Mouse (Mus musculus): ENCODE data around the gene Helt. TPM values are rescaled to one million over a fixed set of nuclear protein-coding genes. Genes with fewer than 3 reads are reported as not detected.

Helt gene
- polyA plus RNA-seq, 1 experiment from 2014 or later = not detected

GRCm38 (mm10) chr8:46308189-46308588 is 13.7 kb upstream of the Helt start:
- Histone ChIP-seq H3K4me2 (ENCODE audit: low read depth, low read length) (no peak overlapping the region), H3K4me3 (ENCODE audit: low read length) (no peak overlapping the region), H3K27ac (ENCODE audit: low read length) (no peak overlapping the region), H3K4me1 (ENCODE audit: control insufficient read depth, insufficient read depth, low read length) (no peaks in the 10 kb centered on the region), H3K27me3 (replicated peaks; ENCODE audit: control insufficient read depth, insufficient read depth, low read length) (no peaks in the 10 kb centered on the region), H3K9ac (ENCODE audit: low read depth, low read length) (no peak overlapping the region), H3K9me3 (ENCODE audit: control insufficient read depth, low read length) (no peaks in the 10 kb centered on the region), H3K36me3 (ENCODE audit: control insufficient read depth, insufficient read depth, low read length) (no peaks in the 10 kb centered on the region)
- ATAC-seq = no peak
- WGBS = 71% methylated on average over 2 of the region's 2 CpGs

GRCm38 (mm10) chr8:46305733-46306349 is 11.4 kb upstream of the Helt start:
- H3K4me3 ChIP-seq (ENCODE audit: low read length) = no peak overlapping the region
- H3K4me1 ChIP-seq (ENCODE audit: control insufficient read depth, insufficient read depth, low read length) = no peaks in the 10 kb centered on the region
- peak; percentile 59; the same call in 1 of the 2 replicates for ATAC-seq
- no peak overlapping the region for H3K4me2 ChIP-seq (ENCODE audit: low read depth, low read length)
- no peaks in the 10 kb centered on the region for H3K27me3 ChIP-seq (replicated peaks; ENCODE audit: control insufficient read depth, insufficient read depth, low read length)
- no peaks in the 10 kb centered on the region for H3K9me3 ChIP-seq (ENCODE audit: control insufficient read depth, low read length)
- no peaks in the 10 kb centered on the region for H3K36me3 ChIP-seq (ENCODE audit: control insufficient read depth, insufficient read depth, low read length)
- WGBS = 7% methylated on average over 9 of the region's 9 CpGs
- H3K9ac ChIP-seq (ENCODE audit: low read depth, low read length) = no peak overlapping the region
- no peak overlapping the region for H3K27ac ChIP-seq (ENCODE audit: low read length)

- H3K4me3 ChIP-seq (ENCODE audit: low read length) = no peak overlapping the region
- H3K27me3 ChIP-seq (replicated peaks; ENCODE audit: control insufficient read depth, insufficient read depth, low read length) = peaks cover 4% of the 10 kb centered on the region; the same call in 1 of the 2 replicates
- no peak for ATAC-seq
- H3K36me3 ChIP-seq (ENCODE audit: control insufficient read depth, insufficient read depth, low read length) = no peaks in the 10 kb centered on the region
- no peak overlapping the region for H3K27ac ChIP-seq (ENCODE audit: low read length)
- no peak overlapping the region for H3K9ac ChIP-seq (ENCODE audit: low read depth, low read length)
- H3K4me1 ChIP-seq (ENCODE audit: control insufficient read depth, insufficient read depth, low read length) = no peaks in the 10 kb centered on the region
- H3K9me3 ChIP-seq (ENCODE audit: control insufficient read depth, low read length) = no peaks in the 10 kb centered on the region
- WGBS = 90% methylated on average over 9 of the region's 9 CpGs
- H3K4me2 ChIP-seq (ENCODE audit: low read depth, low read length) = no peak overlapping the region
Observed at GRCm38 (mm10) chr8:46302121-46302520, 7.7 kb upstream of the Helt start.

GRCm38 (mm10) chr8:46298847-46299246 is 4.4 kb upstream of the Helt start:
- H3K36me3 ChIP-seq (ENCODE audit: control insufficient read depth, insufficient read depth, low read length) = no peaks in the 10 kb centered on the region
- H3K4me2 ChIP-seq (ENCODE audit: low read depth, low read length) = no peak overlapping the region
- no peak overlapping the region for H3K27ac ChIP-seq (ENCODE audit: low read length)
- H3K4me1 ChIP-seq (ENCODE audit: control insufficient read depth, insufficient read depth, low read length) = 0 out of 2 replicates have a peak, but pooled peaks cover 6% of the 10 kb centered on the region
- H3K27me3 ChIP-seq (replicated peaks; ENCODE audit: control insufficient read depth, insufficient read depth, low read length) = peaks cover 35% of the 10 kb centered on the region
- no peaks in the 10 kb centered on the region for H3K9me3 ChIP-seq (ENCODE audit: control insufficient read depth, low read length)
- no peak for ATAC-seq
- H3K4me3 ChIP-seq (ENCODE audit: low read length) = no peak overlapping the region
- WGBS = 47% methylated on average over 7 of the region's 7 CpGs
- H3K9ac ChIP-seq (ENCODE audit: low read depth, low read length) = no peak overlapping the region

- WGBS = 4% methylated on average over 11 of the region's 11 CpGs
- Histone ChIP-seq H3K4me2 (ENCODE audit: low read depth, low read length) (no peak overlapping the region), H3K27me3 (replicated peaks; ENCODE audit: control insufficient read depth, insufficient read depth, low read length) (peaks cover 58% of the 10 kb centered on the region), H3K36me3 (ENCODE audit: control insufficient read depth, insufficient read depth, low read length) (no peaks in the 10 kb centered on the region), H3K4me1 (ENCODE audit: control insufficient read depth, insufficient read depth, low read length) (0 out of 2 replicates have a peak, but pooled peaks cover 9% of the 10 kb centered on the region), H3K4me3 (ENCODE audit: low read length) (no peak overlapping the region), H3K27ac (ENCODE audit: low read length) (no peak overlapping the region), H3K9ac (ENCODE audit: low read depth, low read length) (no peak overlapping the region), H3K9me3 (ENCODE audit: control insufficient read depth, low read length) (no peaks in the 10 kb centered on the region)
- no peak for ATAC-seq
Observed at GRCm38 (mm10) chr8:46296551-46296950, 2.1 kb upstream of the Helt start.

GRCm38 (mm10) chr8:46295951-46296350 is 1.5 kb upstream of the Helt start:
- no peak overlapping the region for H3K4me2 ChIP-seq (ENCODE audit: low read depth, low read length)
- H3K9ac ChIP-seq (ENCODE audit: low read depth, low read length) = no peak overlapping the region
- no peak overlapping the region for H3K27ac ChIP-seq (ENCODE audit: low read length)

GRCm38 (mm10) chr8:46295101-46295534 is 647 bp upstream of the Helt start:
- Histone ChIP-seq H3K36me3 (ENCODE audit: control insufficient read depth, insufficient read depth, low read length) (no peaks in the 10 kb centered on the region), H3K4me1 (ENCODE audit: control insufficient read depth, insufficient read depth, low read length) (0 out of 2 replicates have a peak, but pooled peaks cover 9% of the 10 kb centered on the region), H3K9me3 (ENCODE audit: control insufficient read depth, low read length) (no peaks in the 10 kb centered on the region), H3K4me3 (ENCODE audit: low read length) (no peak overlapping the region), H3K4me2 (ENCODE audit: low read depth, low read length) (no peak overlapping the region), H3K9ac (ENCODE audit: low read depth, low read length) (no peak overlapping the region), H3K27me3 (replicated peaks; ENCODE audit: control insufficient read depth, insufficient read depth, low read length) (peaks cover 67% of the 10 kb centered on the region), H3K27ac (ENCODE audit: low read length) (no peak overlapping the region)
- ATAC-seq = no peak
- WGBS = under 1% methylated on average over 14 of the region's 14 CpGs

More at GRCm38 (mm10) chr8:46295951-46296350, 1.5 kb upstream of the Helt start:
- H3K4me3 ChIP-seq (ENCODE audit: low read length) = no peak overlapping the region
- under 1% methylated on average over 8 of the region's 8 CpGs for WGBS
- H3K4me1 ChIP-seq (ENCODE audit: control insufficient read depth, insufficient read depth, low read length) = 0 out of 2 replicates have a peak, but pooled peaks cover 9% of the 10 kb centered on the region
- no peaks in the 10 kb centered on the region for H3K36me3 ChIP-seq (ENCODE audit: control insufficient read depth, insufficient read depth, low read length)
- no peak for ATAC-seq
- H3K27me3 ChIP-seq (replicated peaks; ENCODE audit: control insufficient read depth, insufficient read depth, low read length) = peaks cover 64% of the 10 kb centered on the region
- H3K9me3 ChIP-seq (ENCODE audit: control insufficient read depth, low read length) = no peaks in the 10 kb centered on the region

GRCm38 (mm10) chr8:46293741-46294151 is 725 bp downstream of the Helt start:
- Histone ChIP-seq H3K27me3 (replicated peaks; ENCODE audit: control insufficient read depth, insufficient read depth, low read length) (peaks cover 73% of the 10 kb centered on the region), H3K4me2 (ENCODE audit: low read depth, low read length) (no peak overlapping the region), H3K4me1 (ENCODE audit: control insufficient read depth, insufficient read depth, low read length) (0 out of 2 replicates have a peak, but pooled peaks cover 9% of the 10 kb centered on the region), H3K27ac (ENCODE audit: low read length) (no peak overlapping the region), H3K36me3 (ENCODE audit: control insufficient read depth, insufficient read depth, low read length) (no peaks in the 10 kb centered on the region), H3K9me3 (ENCODE audit: control insufficient read depth, low read length) (no peaks in the 10 kb centered on the region), H3K9ac (ENCODE audit: low read depth, low read length) (no peak overlapping the region), H3K4me3 (ENCODE audit: low read length) (no peak overlapping the region)
- under 1% methylated on average over 16 of the region's 16 CpGs for WGBS
- ATAC-seq = no peak

- no peaks in the 10 kb centered on the region for H3K36me3 ChIP-seq (ENCODE audit: control insufficient read depth, insufficient read depth, low read length)
- H3K9ac ChIP-seq (ENCODE audit: low read depth, low read length) = no peak overlapping the region
- H3K4me3 ChIP-seq (ENCODE audit: low read length) = no peak overlapping the region
- no peak overlapping the region for H3K27ac ChIP-seq (ENCODE audit: low read length)
- H3K27me3 ChIP-seq (replicated peaks; ENCODE audit: control insufficient read depth, insufficient read depth, low read length) = peaks cover 76% of the 10 kb centered on the region
- ATAC-seq = no peak
- WGBS = 3% methylated on average over 14 of the region's 14 CpGs
- H3K4me1 ChIP-seq (ENCODE audit: control insufficient read depth, insufficient read depth, low read length) = 0 out of 2 replicates have a peak, but pooled peaks cover 9% of the 10 kb centered on the region
- no peak overlapping the region for H3K4me2 ChIP-seq (ENCODE audit: low read depth, low read length)
- H3K9me3 ChIP-seq (ENCODE audit: control insufficient read depth, low read length) = no peaks in the 10 kb centered on the region
Observed at GRCm38 (mm10) chr8:46293201-46293600, 1.3 kb downstream of the Helt start.

Measured in intestine, embryonic 16.5 days (tissue).